17 mouse cellular contexts compared by ENCODE assay signal in genomic region chr16:47204031-47204430, GRCm38 (mm10).
"Had no signal": no experiment of that assay in that cellular context is flagged by ENCODE, and none has a peak within 500 bp of the region (broad histone marks: within the 10 kb centered on the region; RNA-seq: fewer than 3 reads in every experiment).

No protein-coding gene starts in this region.

- ATAC-seq: intestine, postnatal 0 days; liver, postnatal 0 days; lung, postnatal 0 days had no signal

- H3K4me3 ChIP-seq: limb, embryonic 12.5 days; limb, embryonic 15.5 days; stomach, embryonic 15.5 days had no signal

- H3K9me3 ChIP-seq: limb, embryonic 12.5 days; limb, embryonic 15.5 days; stomach, embryonic 15.5 days had no signal

- H3K9ac ChIP-seq: limb, embryonic 12.5 days; limb, embryonic 15.5 days; liver, embryonic 14.5 days; liver, postnatal 0 days; lung, embryonic 14.5 days; stomach, embryonic 15.5 days had no signal

- H3K4me2 ChIP-seq: limb, embryonic 12.5 days; limb, embryonic 15.5 days; liver, embryonic 11.5 days; lung, embryonic 14.5 days; stomach, embryonic 15.5 days had no signal

- H3K27me3 ChIP-seq: limb, embryonic 12.5 days; limb, embryonic 15.5 days; stomach, embryonic 15.5 days had no signal

- H3K4me1 ChIP-seq: limb, embryonic 12.5 days; limb, embryonic 15.5 days; stomach, embryonic 15.5 days had no signal

- DNase-seq: kidney, adult 2 months; kidney, postnatal 10 days; kidney, postnatal 36 days; left cerebral cortex, postnatal 4 days; liver, postnatal 0 days; lung, embryonic 14.5 days; right cerebral cortex, postnatal 25 days; spleen, adult 18-20 months; thymus, postnatal 36 days had no signal

- H3K36me3 ChIP-seq: limb, embryonic 12.5 days; limb, embryonic 15.5 days; stomach, embryonic 15.5 days had no signal

- H3K27ac ChIP-seq: limb, embryonic 12.5 days; limb, embryonic 15.5 days; liver, embryonic 14.5 days; macrophage; stomach, embryonic 15.5 days had no signal
